Mouse (Mus musculus): ENCODE results near the gene Fitm1. TPM values are rescaled to one million over a fixed set of nuclear protein-coding genes. Genes with fewer than 3 reads are reported as not detected.

The Fitm1 gene
- polyA plus RNA-seq, 1 experiment from 2014 or later: 6.5 TPM

GRCm38 (mm10) chr14:55584702-55585565, 9.5 kb downstream of the Fitm1 start, which contains the start of gene Emc9:
Gene Emc9, minus strand, starts transcription at chr14:55585302.
- peak within 1 kb of the TSS; percentile 46 for H3K4me3 ChIP-seq (ENCODE audit: low read depth, low read length)
- no peaks in the 10 kb centered on the region for H3K4me1 ChIP-seq (ENCODE audit: control insufficient read depth, insufficient read depth, low read length)
- H3K27me3 ChIP-seq (ENCODE audit: control insufficient read depth, insufficient read depth, low read length): no peaks in the 10 kb centered on the region
- H3K9ac ChIP-seq (ENCODE audit: low read length): peak within 1 kb of the TSS; percentile 49
- H3K9me3 ChIP-seq (ENCODE audit: control insufficient read depth, low read length): no peaks in the 10 kb centered on the region
- WGBS: under 1% methylated on average over 43 of the region's 43 CpGs
- H3K27ac ChIP-seq (replicated peaks; ENCODE audit: low read depth, low read length): no peak within 1 kb of the TSS
- peak; percentile 63 for DNase-seq (ENCODE audit: low spot score)
- peaks cover 3% of the 10 kb centered on the region; the same call in 1 of the 2 replicates for H3K36me3 ChIP-seq (ENCODE audit: control insufficient read depth, insufficient read depth, low read length)
- peak within 1 kb of the TSS; percentile 87 for H3K4me2 ChIP-seq (ENCODE audit: low read depth, severe bottlenecking)
- ATAC-seq (ENCODE audit: insufficient number of reproducible peaks, low FRiP score, low TSS enrichment, low read depth): peak; percentile 61; the same call in 1 of the 2 replicates

- H3K36me3 ChIP-seq (ENCODE audit: control insufficient read depth, insufficient read depth, low read length): peaks cover 3% of the 10 kb centered on the region; the same call in 1 of the 2 replicates
- H3K27ac ChIP-seq (replicated peaks; ENCODE audit: low read depth, low read length): no peak overlapping the region
- H3K27me3 ChIP-seq (ENCODE audit: control insufficient read depth, insufficient read depth, low read length): no peaks in the 10 kb centered on the region
- ATAC-seq (ENCODE audit: insufficient number of reproducible peaks, low FRiP score, low TSS enrichment, low read depth): no peak
- no peaks in the 10 kb centered on the region for H3K4me1 ChIP-seq (ENCODE audit: control insufficient read depth, insufficient read depth, low read length)
- H3K9ac ChIP-seq (ENCODE audit: low read length): no peak overlapping the region
- H3K4me3 ChIP-seq (ENCODE audit: low read depth, low read length): no peak overlapping the region
- WGBS: 49% methylated on average over 6 of the region's 6 CpGs
- no peak overlapping the region; the same call in 1 of the 2 replicates for H3K4me2 ChIP-seq (ENCODE audit: low read depth, severe bottlenecking)
- no peaks in the 10 kb centered on the region for H3K9me3 ChIP-seq (ENCODE audit: control insufficient read depth, low read length)
- no peak for DNase-seq (ENCODE audit: low spot score)
These were observed 10.1 kb downstream of the Fitm1 start for GRCm38 (mm10) chr14:55585566-55585960.

GRCm38 (mm10) chr14:55586149-55586548, 10.7 kb downstream of the Fitm1 start:
- no peak overlapping the region for H3K27ac ChIP-seq (replicated peaks; ENCODE audit: low read depth, low read length)
- 90% methylated on average over 2 of the region's 2 CpGs for whole genome bisulfite sequencing
- no peak for DNase-seq (ENCODE audit: low spot score)

GRCm38 (mm10) chr14:55589271-55589670, 13.9 kb downstream of the Fitm1 start:
- no peak overlapping the region for H3K9ac ChIP-seq (ENCODE audit: low read length)
- no peak overlapping the region for H3K4me2 ChIP-seq (ENCODE audit: low read depth, severe bottlenecking)
- H3K27ac ChIP-seq (replicated peaks; ENCODE audit: low read depth, low read length): no peak overlapping the region
- H3K9me3 ChIP-seq (ENCODE audit: control insufficient read depth, low read length): no peaks in the 10 kb centered on the region
- 90% methylated on average over 5 of the region's 5 CpGs for WGBS
- H3K27me3 ChIP-seq (ENCODE audit: control insufficient read depth, insufficient read depth, low read length): no peaks in the 10 kb centered on the region
- H3K4me3 ChIP-seq (ENCODE audit: low read depth, low read length): no peak overlapping the region
- DNase-seq (ENCODE audit: low spot score) (no peak), ATAC-seq (ENCODE audit: insufficient number of reproducible peaks, low FRiP score, low TSS enrichment, low read depth) (no peak)
- H3K36me3 ChIP-seq (ENCODE audit: control insufficient read depth, insufficient read depth, low read length): peaks cover 2% of the 10 kb centered on the region; the same call in 1 of the 2 replicates
- peaks cover 6% of the 10 kb centered on the region; the same call in 1 of the 2 replicates for H3K4me1 ChIP-seq (ENCODE audit: control insufficient read depth, insufficient read depth, low read length)

More at GRCm38 (mm10) chr14:55586149-55586548, 10.7 kb downstream of the Fitm1 start:
- no peak for ATAC-seq (ENCODE audit: insufficient number of reproducible peaks, low FRiP score, low TSS enrichment, low read depth)
- Histone ChIP-seq H3K4me3 (ENCODE audit: low read depth, low read length) (no peak overlapping the region), H3K4me1 (ENCODE audit: control insufficient read depth, insufficient read depth, low read length) (no peaks in the 10 kb centered on the region), H3K27me3 (ENCODE audit: control insufficient read depth, insufficient read depth, low read length) (no peaks in the 10 kb centered on the region), H3K4me2 (ENCODE audit: low read depth, severe bottlenecking) (no peak overlapping the region), H3K9ac (ENCODE audit: low read length) (no peak overlapping the region), H3K36me3 (ENCODE audit: control insufficient read depth, insufficient read depth, low read length) (peaks cover 3% of the 10 kb centered on the region; the same call in 1 of the 2 replicates), H3K9me3 (ENCODE audit: control insufficient read depth, low read length) (no peaks in the 10 kb centered on the region)

GRCm38 (mm10) chr14:55589771-55590448, 14.5 kb downstream of the Fitm1 start:
- ATAC-seq (ENCODE audit: insufficient number of reproducible peaks, low FRiP score, low TSS enrichment, low read depth) (no peak), DNase-seq (ENCODE audit: low spot score) (no peak)
- Histone ChIP-seq H3K27me3 (ENCODE audit: control insufficient read depth, insufficient read depth, low read length) (no peaks in the 10 kb centered on the region), H3K4me1 (ENCODE audit: control insufficient read depth, insufficient read depth, low read length) (peaks cover 6% of the 10 kb centered on the region; the same call in 1 of the 2 replicates), H3K4me3 (ENCODE audit: low read depth, low read length) (peak overlapping the region; percentile 97), H3K9me3 (ENCODE audit: control insufficient read depth, low read length) (no peaks in the 10 kb centered on the region), H3K27ac (replicated peaks; ENCODE audit: low read depth, low read length) (no peak overlapping the region), H3K36me3 (ENCODE audit: control insufficient read depth, insufficient read depth, low read length) (peaks cover 2% of the 10 kb centered on the region; the same call in 1 of the 2 replicates), H3K9ac (ENCODE audit: low read length) (peak overlapping the region; percentile 28), H3K4me2 (ENCODE audit: low read depth, severe bottlenecking) (peak overlapping the region; percentile 92)
- 88% methylated on average over 11 of the region's 11 CpGs for WGBS

- peak within 1 kb of the TSS; percentile 84 for H3K9ac ChIP-seq (ENCODE audit: low read length)
- peaks cover 2% of the 10 kb centered on the region; the same call in 1 of the 2 replicates for H3K36me3 ChIP-seq (ENCODE audit: control insufficient read depth, insufficient read depth, low read length)
- H3K4me3 ChIP-seq (ENCODE audit: low read depth, low read length): peak within 1 kb of the TSS; percentile 97
- H3K27me3 ChIP-seq (ENCODE audit: control insufficient read depth, insufficient read depth, low read length): no peaks in the 10 kb centered on the region
- peak; percentile 96 for ATAC-seq (ENCODE audit: insufficient number of reproducible peaks, low FRiP score, low TSS enrichment, low read depth)
- peak; percentile 90 for DNase-seq (ENCODE audit: low spot score)
- peaks cover 6% of the 10 kb centered on the region; the same call in 1 of the 2 replicates for H3K4me1 ChIP-seq (ENCODE audit: control insufficient read depth, insufficient read depth, low read length)
- H3K4me2 ChIP-seq (ENCODE audit: low read depth, severe bottlenecking): peak within 1 kb of the TSS; percentile 92
- H3K27ac ChIP-seq (replicated peaks; ENCODE audit: low read depth, low read length): peak within 1 kb of the TSS; percentile 87
- under 1% methylated on average over 22 of the region's 22 CpGs for WGBS
- H3K9me3 ChIP-seq (ENCODE audit: control insufficient read depth, low read length): no peaks in the 10 kb centered on the region
These were observed 15.4 kb downstream of the Fitm1 start, which contains the start of gene Psme2 for GRCm38 (mm10) chr14:55590748-55591330. Gene Psme2, minus strand, starts transcription at chr14:55591113.

- Histone ChIP-seq H3K4me2 (ENCODE audit: low read depth, severe bottlenecking) (peak within 1 kb of the TSS; percentile 92), H3K9ac (ENCODE audit: low read length) (peak within 1 kb of the TSS; percentile 84), H3K27ac (replicated peaks; ENCODE audit: low read depth, low read length) (peak within 1 kb of the TSS; percentile 87), H3K4me1 (ENCODE audit: control insufficient read depth, insufficient read depth, low read length) (peaks cover 6% of the 10 kb centered on the region; the same call in 1 of the 2 replicates), H3K27me3 (ENCODE audit: control insufficient read depth, insufficient read depth, low read length) (no peaks in the 10 kb centered on the region), H3K9me3 (ENCODE audit: control insufficient read depth, low read length) (no peaks in the 10 kb centered on the region), H3K4me3 (ENCODE audit: low read depth, low read length) (peak within 1 kb of the TSS; percentile 97), H3K36me3 (ENCODE audit: control insufficient read depth, insufficient read depth, low read length) (peaks cover 8% of the 10 kb centered on the region; the same call in 1 of the 2 replicates)
- WGBS: under 1% methylated on average over 33 of the region's 33 CpGs
- DNase-seq (ENCODE audit: low spot score) (peak; percentile 91), ATAC-seq (ENCODE audit: insufficient number of reproducible peaks, low FRiP score, low TSS enrichment, low read depth) (peak; percentile 80)
These were observed 16.0 kb downstream of the Fitm1 start, which contains the start of gene Rnf31 for GRCm38 (mm10) chr14:55591331-55591891. Gene Rnf31, plus strand, starts transcription at chr14:55591708.
